25 mouse cellular contexts compared by ENCODE assay signal in the genomic region with DNA sequence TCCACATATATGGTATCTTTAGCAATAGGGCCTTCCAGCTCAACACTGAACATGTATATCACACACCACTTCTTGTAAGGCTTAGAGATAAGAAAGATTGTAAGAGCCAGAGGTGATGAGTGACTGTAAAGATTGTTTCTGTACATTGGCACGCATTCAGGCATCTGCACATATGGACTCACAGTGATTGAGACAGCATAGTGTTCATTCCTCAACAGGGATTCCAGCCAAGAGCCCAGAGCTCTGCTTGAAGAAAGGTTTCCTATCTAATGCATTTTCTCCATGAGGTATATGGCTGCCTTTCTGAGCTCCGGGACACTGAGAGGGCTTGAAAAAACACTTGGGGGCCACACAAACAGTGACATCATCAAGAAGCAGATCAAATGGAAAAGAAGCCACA.
"Had no signal": no experiment of that assay in that cellular context is flagged by ENCODE, and none has a peak within 500 bp of the region (broad histone marks: within the 10 kb centered on the region; RNA-seq: fewer than 3 reads in every experiment).

No protein-coding gene starts in this region.

- H3K4me1 ChIP-seq: heart, embryonic 15.5 days; intestine, embryonic 15.5 days had no signal

- H3K4me2 ChIP-seq: heart, embryonic 11.5 days; heart, embryonic 13.5 days; heart, embryonic 15.5 days; hindbrain, embryonic 12.5 days; hindbrain, embryonic 14.5 days; intestine, embryonic 15.5 days; limb, embryonic 13.5 days had no signal

- H3K4me3 ChIP-seq: gastrocnemius, adult 2 months; heart, adult 2 months; heart, embryonic 13.5 days; heart, embryonic 15.5 days; hindbrain, embryonic 10.5 days; hindbrain, embryonic 12.5 days; intestine, embryonic 15.5 days; layer of hippocampus, adult 2 months; left cerebral cortex, adult 2 months; limb, embryonic 13.5 days had no signal

- ATAC-seq: hindbrain, embryonic 16.5 days; inflammation-experienced regulatory T-cells, adult 6 months; intestine, embryonic 15.5 days; intestine, postnatal 0 days had no signal

- H3K27ac ChIP-seq: gastrocnemius, adult 2 months; heart, adult 2 months; heart, embryonic 13.5 days; heart, embryonic 15.5 days; hindbrain, embryonic 10.5 days; hindbrain, embryonic 12.5 days; hindbrain, embryonic 14.5 days; intestine, embryonic 15.5 days; layer of hippocampus, adult 2 months; left cerebral cortex, adult 2 months; limb, embryonic 13.5 days had no signal

- H3K27me3 ChIP-seq: heart, embryonic 13.5 days; heart, embryonic 15.5 days; hindbrain, embryonic 12.5 days; intestine, embryonic 15.5 days; limb, embryonic 13.5 days had no signal

- H3K9ac ChIP-seq: heart, embryonic 13.5 days; heart, embryonic 15.5 days; hindbrain, embryonic 12.5 days; hindbrain, embryonic 14.5 days; intestine, embryonic 15.5 days; limb, embryonic 13.5 days had no signal

- DNase-seq: gastrocnemius, adult 2 months; gastrocnemius, postnatal 10 days; gastrocnemius, postnatal 25 days; heart, adult 2 months; heart, postnatal 14 days; heart, postnatal 36 days; kidney, adult 18-20 months; kidney, adult 8-10 months; kidney, postnatal 10 days; kidney, postnatal 25 days; kidney, postnatal 4 days; liver had no signal

- H3K36me3 ChIP-seq: heart, embryonic 13.5 days; heart, embryonic 15.5 days; hindbrain, embryonic 10.5 days; hindbrain, embryonic 12.5 days; intestine, embryonic 15.5 days; limb, embryonic 13.5 days had no signal

- H3K9me3 ChIP-seq: heart, embryonic 13.5 days; heart, embryonic 15.5 days; hindbrain, embryonic 10.5 days; hindbrain, embryonic 12.5 days; intestine, embryonic 15.5 days; limb, embryonic 13.5 days had no signal
